Mouse (Mus musculus): Measurements from ENCODE around the gene Cast. TPM values are rescaled to one million over a fixed set of nuclear protein-coding genes. Genes with fewer than 3 reads are reported as not detected.

The Cast gene
- total RNA-seq (2017) = 221 and 223 TPM in 2 replicates

GRCm38 (mm10) chr13:74808152-74808929, at the start of gene Cast:
Gene Cast (minus strand): TSS chr13:74808810.
- peak; percentile 79 for ATAC-seq (ENCODE audit: extremely low read depth, insufficient number of reproducible peaks, low FRiP score, poor library complexity, severe bottlenecking)

GRCm38 (mm10) chr13:74854338-74855047, 45.9 kb upstream of the Cast start:
- peak; percentile 90 for ATAC-seq (ENCODE audit: extremely low read depth, insufficient number of reproducible peaks, low FRiP score, poor library complexity, severe bottlenecking)

GRCm38 (mm10) chr13:74850823-74851222, 42.2 kb upstream of the Cast start:
- ATAC-seq (ENCODE audit: extremely low read depth, insufficient number of reproducible peaks, low FRiP score, poor library complexity, severe bottlenecking) = no peak

GRCm38 (mm10) chr13:74845886-74846285, 37.3 kb upstream of the Cast start:
- no peak for ATAC-seq (ENCODE audit: extremely low read depth, insufficient number of reproducible peaks, low FRiP score, poor library complexity, severe bottlenecking)

GRCm38 (mm10) chr13:74834543-74834942, 25.9 kb upstream of the Cast start:
- no peak for ATAC-seq (ENCODE audit: extremely low read depth, insufficient number of reproducible peaks, low FRiP score, poor library complexity, severe bottlenecking)

- ATAC-seq (ENCODE audit: extremely low read depth, insufficient number of reproducible peaks, low FRiP score, poor library complexity, severe bottlenecking) = no peak
These were observed 13.5 kb upstream of the Cast start for GRCm38 (mm10) chr13:74822095-74822494.

- ATAC-seq (ENCODE audit: extremely low read depth, insufficient number of reproducible peaks, low FRiP score, poor library complexity, severe bottlenecking) = no peak
These were observed 7.1 kb upstream of the Cast start for GRCm38 (mm10) chr13:74815753-74816152.

- peak; percentile 92 for ATAC-seq (ENCODE audit: extremely low read depth, insufficient number of reproducible peaks, low FRiP score, poor library complexity, severe bottlenecking)
These were observed 1.0 kb downstream of the Cast start for GRCm38 (mm10) chr13:74807446-74808151.

- ATAC-seq (ENCODE audit: extremely low read depth, insufficient number of reproducible peaks, low FRiP score, poor library complexity, severe bottlenecking) = no peak
These were observed 1.7 kb downstream of the Cast start for GRCm38 (mm10) chr13:74806934-74807333.

- ATAC-seq (ENCODE audit: extremely low read depth, insufficient number of reproducible peaks, low FRiP score, poor library complexity, severe bottlenecking) = no peak
These were observed 14.2 kb downstream of the Cast start for GRCm38 (mm10) chr13:74794435-74794834.

- ATAC-seq (ENCODE audit: extremely low read depth, insufficient number of reproducible peaks, low FRiP score, poor library complexity, severe bottlenecking) = no peak
These were observed 20.9 kb downstream of the Cast start for GRCm38 (mm10) chr13:74787681-74788080.

- ATAC-seq (ENCODE audit: extremely low read depth, insufficient number of reproducible peaks, low FRiP score, poor library complexity, severe bottlenecking) = no peak
These were observed 36.5 kb downstream of the Cast start for GRCm38 (mm10) chr13:74772151-74772550.

- ATAC-seq (ENCODE audit: extremely low read depth, insufficient number of reproducible peaks, low FRiP score, poor library complexity, severe bottlenecking) = peak; percentile 98
These were observed 38.1 kb downstream of the Cast start for GRCm38 (mm10) chr13:74770480-74770879.

GRCm38 (mm10) chr13:74769871-74770270, 38.7 kb downstream of the Cast start:
- ATAC-seq (ENCODE audit: extremely low read depth, insufficient number of reproducible peaks, low FRiP score, poor library complexity, severe bottlenecking) = peak; percentile 40; the same call in 1 of the 2 replicates

GRCm38 (mm10) chr13:74767186-74767585, 41.4 kb downstream of the Cast start:
- ATAC-seq (ENCODE audit: extremely low read depth, insufficient number of reproducible peaks, low FRiP score, poor library complexity, severe bottlenecking) = no peak

- ATAC-seq (ENCODE audit: extremely low read depth, insufficient number of reproducible peaks, low FRiP score, poor library complexity, severe bottlenecking) = no peak
These were observed 45.9 kb downstream of the Cast start for GRCm38 (mm10) chr13:74762741-74763140.

GRCm38 (mm10) chr13:74759152-74759551, 49.5 kb downstream of the Cast start:
- peak; percentile 100 for ATAC-seq (ENCODE audit: extremely low read depth, insufficient number of reproducible peaks, low FRiP score, poor library complexity, severe bottlenecking)

- no peak for ATAC-seq (ENCODE audit: extremely low read depth, insufficient number of reproducible peaks, low FRiP score, poor library complexity, severe bottlenecking)
These were observed 65.4 kb downstream of the Cast start for GRCm38 (mm10) chr13:74743219-74743618.

GRCm38 (mm10) chr13:74736396-74736795, 72.2 kb downstream of the Cast start:
- ATAC-seq (ENCODE audit: extremely low read depth, insufficient number of reproducible peaks, low FRiP score, poor library complexity, severe bottlenecking) = no peak

GRCm38 (mm10) chr13:74735834-74736233, 72.8 kb downstream of the Cast start:
- ATAC-seq (ENCODE audit: extremely low read depth, insufficient number of reproducible peaks, low FRiP score, poor library complexity, severe bottlenecking) = no peak
